8 mouse cellular contexts compared by ENCODE assay signal in genomic region chr10:77677562-77677961, GRCm38 (mm10). TPM values are rescaled to one million over a fixed set of nuclear protein-coding genes. Genes with fewer than 3 reads are reported as not detected.
DNase-seq lines count a peak whose midpoint lies in the region; ATAC-seq lines count a peak whose summit lies in the region.

No protein-coding gene starts in this region.

- no peaks in the 10 kb centered on the region for H3K9me3 ChIP-seq in kidney, embryonic 14.5 days (ENCODE audit: control insufficient read depth, low read length)
- H3K9me3 ChIP-seq in intestine, embryonic 16.5 days (ENCODE audit: control insufficient read depth, low read length), result no peaks in the 10 kb centered on the region
- no peaks in the 10 kb centered on the region for H3K9me3 ChIP-seq in neural tube, embryonic 15.5 days (replicated peaks)

- under 1% methylated on average over 35 of the region's 35 CpGs for WGBS in kidney, embryonic 14.5 days
- WGBS in intestine, embryonic 16.5 days, result under 1% methylated on average over 35 of the region's 35 CpGs
- WGBS in neural tube, embryonic 15.5 days, result under 1% methylated on average over 35 of the region's 35 CpGs

- ATAC-seq in kidney, embryonic 14.5 days (ENCODE audit: low FRiP score, low TSS enrichment), result no peak
- ATAC-seq in common myeloid progenitor, adult 5-6 weeks (replicated peaks; ENCODE audit: low read depth, poor library complexity, severe bottlenecking), result 0 out of 2 replicates have a peak, but pooled peaks have one; percentile 32
- ATAC-seq in intestine, embryonic 16.5 days, result no peak; the same call in 1 of the 2 replicates
- no peak for ATAC-seq in neural tube, embryonic 15.5 days (ENCODE audit: low FRiP score)

- H3K4me2 ChIP-seq in kidney, embryonic 14.5 days (replicated peaks; ENCODE audit: low read depth, low read length), result peak overlapping the region; percentile 43
- peak overlapping the region; percentile 60 for H3K4me2 ChIP-seq in intestine, embryonic 16.5 days (ENCODE audit: low read depth, low read length)
- H3K4me2 ChIP-seq in neural tube, embryonic 15.5 days, result peak overlapping the region; percentile 65

- H3K9ac ChIP-seq in kidney, embryonic 14.5 days (ENCODE audit: low read depth, low read length), result no peak overlapping the region
- no peak overlapping the region for H3K9ac ChIP-seq in intestine, embryonic 16.5 days (ENCODE audit: low read depth, low read length)
- H3K9ac ChIP-seq in neural tube, embryonic 15.5 days (replicated peaks), result 0 out of 2 replicates have a peak overlapping the region, but pooled peaks have one; percentile 1

- H3K27ac ChIP-seq in kidney, embryonic 14.5 days (ENCODE audit: low read depth, low read length), result no peak overlapping the region
- no peak overlapping the region for H3K27ac ChIP-seq in intestine, embryonic 16.5 days (ENCODE audit: low read length)
- no peak overlapping the region for H3K27ac ChIP-seq in neural tube, embryonic 15.5 days (replicated peaks)

- no peak for DNase-seq in kidney, adult 9 months
- no peak for DNase-seq in adrenal gland, adult 18-20 months (ENCODE audit: low spot score in 2 of 2)
- DNase-seq in ovary, postnatal 10 days (ENCODE audit: low spot score), result no peak
- DNase-seq in adrenal gland, adult (ENCODE audit: inconsistent age in 2 of 2, low spot score in 1 of 2), result no peak

- H3K27me3 ChIP-seq in kidney, embryonic 14.5 days (ENCODE audit: control insufficient read depth, insufficient read depth, low read length), result peaks cover 37% of the 10 kb centered on the region
- H3K27me3 ChIP-seq in intestine, embryonic 16.5 days (replicated peaks; ENCODE audit: control insufficient read depth, insufficient read depth, low read length), result peaks cover 19% of the 10 kb centered on the region
- peaks cover 41% of the 10 kb centered on the region for H3K27me3 ChIP-seq in neural tube, embryonic 15.5 days (replicated peaks)

- peak overlapping the region; percentile 28 for H3K4me3 ChIP-seq in kidney, embryonic 14.5 days (ENCODE audit: low read length)
- H3K4me3 ChIP-seq in intestine, embryonic 16.5 days (ENCODE audit: low read length), result peak overlapping the region; percentile 34
- H3K4me3 ChIP-seq in neural tube, embryonic 15.5 days (replicated peaks), result peak overlapping the region; percentile 31

- no peaks in the 10 kb centered on the region for H3K4me1 ChIP-seq in kidney, embryonic 14.5 days (ENCODE audit: control insufficient read depth, insufficient read depth, low read length)
- H3K4me1 ChIP-seq in intestine, embryonic 16.5 days (ENCODE audit: control insufficient read depth, insufficient read depth, low read length), result peaks cover 12% of the 10 kb centered on the region
- H3K4me1 ChIP-seq in neural tube, embryonic 15.5 days, result peaks cover 15% of the 10 kb centered on the region

- H3K36me3 ChIP-seq in kidney, embryonic 14.5 days (ENCODE audit: control insufficient read depth, insufficient read depth, low read length), result no peaks in the 10 kb centered on the region
- no peaks in the 10 kb centered on the region for H3K36me3 ChIP-seq in intestine, embryonic 16.5 days (ENCODE audit: control insufficient read depth, insufficient read depth, low read length)
- no peaks in the 10 kb centered on the region for H3K36me3 ChIP-seq in neural tube, embryonic 15.5 days

RNA-seq across cellular contexts. Expression of gene Tspear, which starts 8.8 kb away (rescaled TPM):
- 0.41 and 0.74 TPM in 2 replicates for polyA plus RNA-seq in kidney, embryonic 14.5 days (2014; fragmentation: Nextera tagmentation; extraction: Ambion mirVana)
- 0.87 and 1.2 TPM in 2 replicates for total RNA-seq in common myeloid progenitor, adult 5-6 weeks (2017)
- 0.48 and 0.51 TPM in 2 replicates for polyA plus RNA-seq in intestine, embryonic 16.5 days (2015; fragmentation: Nextera tagmentation; extraction: Ambion mirVana)
- polyA plus RNA-seq in neural tube, embryonic 15.5 days (2015; fragmentation: Nextera tagmentation; extraction: Ambion mirVana), result 1.6 and 1.9 TPM in 2 replicates
- total RNA-seq in adrenal gland, adult 18-20 months (2021), result under 1 TPM; 0.27 to 0.51 TPM

RNA-seq across cellular contexts. Expression of gene Gm19402, which starts 13.0 kb away (rescaled TPM):
- polyA plus RNA-seq in kidney, embryonic 14.5 days (2014; fragmentation: Nextera tagmentation; extraction: Ambion mirVana), result not detected in 2 replicates
- not detected in 2 replicates for total RNA-seq in common myeloid progenitor, adult 5-6 weeks (2017)
- not detected in 2 replicates for polyA plus RNA-seq in intestine, embryonic 16.5 days (2015; fragmentation: Nextera tagmentation; extraction: Ambion mirVana)
- not detected in 2 replicates for polyA plus RNA-seq in neural tube, embryonic 15.5 days (2015; fragmentation: Nextera tagmentation; extraction: Ambion mirVana)
- total RNA-seq in adrenal gland, adult 18-20 months (2021), result not detected

RNA-seq across cellular contexts. Expression of gene Gm9508, which starts 19.5 kb away (rescaled TPM):
- polyA plus RNA-seq in kidney, embryonic 14.5 days (2014; fragmentation: Nextera tagmentation; extraction: Ambion mirVana), result not detected in 2 replicates
- not detected in 2 replicates for total RNA-seq in common myeloid progenitor, adult 5-6 weeks (2017)
- polyA plus RNA-seq in intestine, embryonic 16.5 days (2015; fragmentation: Nextera tagmentation; extraction: Ambion mirVana), result not detected in 2 replicates
- not detected in 2 replicates for polyA plus RNA-seq in neural tube, embryonic 15.5 days (2015; fragmentation: Nextera tagmentation; extraction: Ambion mirVana)
- total RNA-seq in adrenal gland, adult 18-20 months (2021), result not detected

RNA-seq across cellular contexts. Expression of gene Gm10272, which starts 28.9 kb away (rescaled TPM):
- not detected in 2 replicates for polyA plus RNA-seq in kidney, embryonic 14.5 days (2014; fragmentation: Nextera tagmentation; extraction: Ambion mirVana)
- total RNA-seq in common myeloid progenitor, adult 5-6 weeks (2017), result not detected in 2 replicates
- polyA plus RNA-seq in intestine, embryonic 16.5 days (2015; fragmentation: Nextera tagmentation; extraction: Ambion mirVana), result not detected in 2 replicates
- polyA plus RNA-seq in neural tube, embryonic 15.5 days (2015; fragmentation: Nextera tagmentation; extraction: Ambion mirVana), result not detected in 2 replicates
- total RNA-seq in adrenal gland, adult 18-20 months (2021), result not detected

RNA-seq across cellular contexts. Expression of gene Gm10024, which starts 33.7 kb away (rescaled TPM):
- not detected in 2 replicates for polyA plus RNA-seq in kidney, embryonic 14.5 days (2014; fragmentation: Nextera tagmentation; extraction: Ambion mirVana)
- not detected in 2 replicates for total RNA-seq in common myeloid progenitor, adult 5-6 weeks (2017)
- not detected in 2 replicates for polyA plus RNA-seq in intestine, embryonic 16.5 days (2015; fragmentation: Nextera tagmentation; extraction: Ambion mirVana)
- not detected in 2 replicates for polyA plus RNA-seq in neural tube, embryonic 15.5 days (2015; fragmentation: Nextera tagmentation; extraction: Ambion mirVana)
- not detected for total RNA-seq in adrenal gland, adult 18-20 months (2021)
